Mouse (Mus musculus): ENCODE results near the gene 2010111I01Rik. TPM values are rescaled to one million over a fixed set of nuclear protein-coding genes. Genes with fewer than 3 reads are reported as not detected.

The 2010111I01Rik gene
- polyA plus RNA-seq, 1 experiment from 2014 or later: 30.5 TPM

GRCm38 (mm10) chr13:63146604-63147188 is 182.0 kb downstream of the 2010111I01Rik start:
- no peak overlapping the region for H3K27ac ChIP-seq (ENCODE audit: low read length)
- no peak overlapping the region for H3K9ac ChIP-seq (replicated peaks; ENCODE audit: low read depth, low read length)
- peak; percentile 75 for ATAC-seq
- H3K9me3 ChIP-seq (ENCODE audit: control insufficient read depth, low read length): no peaks in the 10 kb centered on the region
- no peak overlapping the region for H3K4me3 ChIP-seq (replicated peaks; ENCODE audit: low read length)
- H3K4me2 ChIP-seq (ENCODE audit: low read length): no peak overlapping the region
- WGBS: 5% methylated on average over 4 of the region's 4 CpGs
- H3K36me3 ChIP-seq (ENCODE audit: control insufficient read depth, insufficient read depth): no peaks in the 10 kb centered on the region
- no peaks in the 10 kb centered on the region for H3K27me3 ChIP-seq (replicated peaks; ENCODE audit: control insufficient read depth, insufficient read depth, low read length)
- peaks cover 8% of the 10 kb centered on the region for H3K4me1 ChIP-seq (replicated peaks; ENCODE audit: control insufficient read depth, insufficient read depth, low read length)

GRCm38 (mm10) chr13:63148157-63148556 is 183.5 kb downstream of the 2010111I01Rik start:
- ATAC-seq: no peak
- Histone ChIP-seq H3K4me2 (ENCODE audit: low read length) (no peak overlapping the region), H3K4me1 (replicated peaks; ENCODE audit: control insufficient read depth, insufficient read depth, low read length) (peaks cover 8% of the 10 kb centered on the region), H3K4me3 (replicated peaks; ENCODE audit: low read length) (no peak overlapping the region), H3K27me3 (replicated peaks; ENCODE audit: control insufficient read depth, insufficient read depth, low read length) (no peaks in the 10 kb centered on the region), H3K9ac (replicated peaks; ENCODE audit: low read depth, low read length) (no peak overlapping the region), H3K9me3 (ENCODE audit: control insufficient read depth, low read length) (no peaks in the 10 kb centered on the region), H3K27ac (ENCODE audit: low read length) (no peak overlapping the region), H3K36me3 (ENCODE audit: control insufficient read depth, insufficient read depth) (no peaks in the 10 kb centered on the region)
- 35% methylated on average over 1 of the region's 1 CpGs for WGBS

GRCm38 (mm10) chr13:63150470-63151020 is 185.9 kb downstream of the 2010111I01Rik start:
- H3K27ac ChIP-seq (ENCODE audit: low read length): no peak overlapping the region
- H3K36me3 ChIP-seq (ENCODE audit: control insufficient read depth, insufficient read depth): no peaks in the 10 kb centered on the region
- H3K27me3 ChIP-seq (replicated peaks; ENCODE audit: control insufficient read depth, insufficient read depth, low read length): no peaks in the 10 kb centered on the region
- H3K4me1 ChIP-seq (replicated peaks; ENCODE audit: control insufficient read depth, insufficient read depth, low read length): peaks cover 17% of the 10 kb centered on the region
- H3K4me2 ChIP-seq (ENCODE audit: low read length): no peak overlapping the region
- ATAC-seq: no peak
- H3K4me3 ChIP-seq (replicated peaks; ENCODE audit: low read length): no peak overlapping the region
- no peaks in the 10 kb centered on the region for H3K9me3 ChIP-seq (ENCODE audit: control insufficient read depth, low read length)
- 49% methylated on average over 2 of the region's 2 CpGs for WGBS
- H3K9ac ChIP-seq (replicated peaks; ENCODE audit: low read depth, low read length): no peak overlapping the region

GRCm38 (mm10) chr13:63151028-63151738 is 186.5 kb downstream of the 2010111I01Rik start:
- no peak for ATAC-seq
- H3K4me1 ChIP-seq (replicated peaks; ENCODE audit: control insufficient read depth, insufficient read depth, low read length): peaks cover 20% of the 10 kb centered on the region
- no peak overlapping the region for H3K27ac ChIP-seq (ENCODE audit: low read length)
- no peak overlapping the region for H3K4me3 ChIP-seq (replicated peaks; ENCODE audit: low read length)
- 89% methylated on average over 9 of the region's 9 CpGs for WGBS
- H3K9ac ChIP-seq (replicated peaks; ENCODE audit: low read depth, low read length): no peak overlapping the region
- no peak overlapping the region for H3K4me2 ChIP-seq (ENCODE audit: low read length)
- no peaks in the 10 kb centered on the region for H3K27me3 ChIP-seq (replicated peaks; ENCODE audit: control insufficient read depth, insufficient read depth, low read length)
- no peaks in the 10 kb centered on the region for H3K9me3 ChIP-seq (ENCODE audit: control insufficient read depth, low read length)
- no peaks in the 10 kb centered on the region for H3K36me3 ChIP-seq (ENCODE audit: control insufficient read depth, insufficient read depth)

GRCm38 (mm10) chr13:63152498-63152897 is 187.8 kb downstream of the 2010111I01Rik start:
- no peak overlapping the region for H3K4me3 ChIP-seq (replicated peaks; ENCODE audit: low read length)
- H3K27ac ChIP-seq (ENCODE audit: low read length): no peak overlapping the region
- H3K9ac ChIP-seq (replicated peaks; ENCODE audit: low read depth, low read length): no peak overlapping the region
- H3K36me3 ChIP-seq (ENCODE audit: control insufficient read depth, insufficient read depth): no peaks in the 10 kb centered on the region
- H3K9me3 ChIP-seq (ENCODE audit: control insufficient read depth, low read length): no peaks in the 10 kb centered on the region
- no peak for ATAC-seq
- no peak overlapping the region for H3K4me2 ChIP-seq (ENCODE audit: low read length)
- WGBS: 80% methylated on average over 3 of the region's 3 CpGs
- H3K27me3 ChIP-seq (replicated peaks; ENCODE audit: control insufficient read depth, insufficient read depth, low read length): no peaks in the 10 kb centered on the region
- peaks cover 20% of the 10 kb centered on the region for H3K4me1 ChIP-seq (replicated peaks; ENCODE audit: control insufficient read depth, insufficient read depth, low read length)

GRCm38 (mm10) chr13:63153397-63153796 is 188.7 kb downstream of the 2010111I01Rik start:
- Histone ChIP-seq H3K9me3 (ENCODE audit: control insufficient read depth, low read length) (no peaks in the 10 kb centered on the region), H3K4me2 (ENCODE audit: low read length) (no peak overlapping the region), H3K9ac (replicated peaks; ENCODE audit: low read depth, low read length) (no peak overlapping the region), H3K27ac (ENCODE audit: low read length) (no peak overlapping the region), H3K4me1 (replicated peaks; ENCODE audit: control insufficient read depth, insufficient read depth, low read length) (peaks cover 20% of the 10 kb centered on the region), H3K4me3 (replicated peaks; ENCODE audit: low read length) (no peak overlapping the region), H3K27me3 (replicated peaks; ENCODE audit: control insufficient read depth, insufficient read depth, low read length) (no peaks in the 10 kb centered on the region), H3K36me3 (ENCODE audit: control insufficient read depth, insufficient read depth) (no peaks in the 10 kb centered on the region)
- WGBS: 66% methylated on average over 2 of the region's 2 CpGs
- no peak for ATAC-seq

GRCm38 (mm10) chr13:63154851-63155571 is 190.3 kb downstream of the 2010111I01Rik start:
- Histone ChIP-seq H3K9me3 (ENCODE audit: control insufficient read depth, low read length) (no peaks in the 10 kb centered on the region), H3K4me3 (replicated peaks; ENCODE audit: low read length) (no peak overlapping the region), H3K9ac (replicated peaks; ENCODE audit: low read depth, low read length) (no peak overlapping the region), H3K27ac (ENCODE audit: low read length) (peak overlapping the region; percentile 46), H3K36me3 (ENCODE audit: control insufficient read depth, insufficient read depth) (no peaks in the 10 kb centered on the region), H3K4me1 (replicated peaks; ENCODE audit: control insufficient read depth, insufficient read depth, low read length) (peaks cover 20% of the 10 kb centered on the region), H3K27me3 (replicated peaks; ENCODE audit: control insufficient read depth, insufficient read depth, low read length) (no peaks in the 10 kb centered on the region), H3K4me2 (ENCODE audit: low read length) (no peak overlapping the region)
- ATAC-seq: peak; percentile 96
- 12% methylated on average over 7 of the region's 7 CpGs for WGBS

- WGBS: 65% methylated on average over 10 of the region's 10 CpGs
- Histone ChIP-seq H3K9me3 (ENCODE audit: control insufficient read depth, low read length) (no peaks in the 10 kb centered on the region), H3K27me3 (replicated peaks; ENCODE audit: control insufficient read depth, insufficient read depth, low read length) (no peaks in the 10 kb centered on the region), H3K4me1 (replicated peaks; ENCODE audit: control insufficient read depth, insufficient read depth, low read length) (peaks cover 20% of the 10 kb centered on the region), H3K36me3 (ENCODE audit: control insufficient read depth, insufficient read depth) (no peaks in the 10 kb centered on the region), H3K4me2 (ENCODE audit: low read length) (no peak overlapping the region), H3K9ac (replicated peaks; ENCODE audit: low read depth, low read length) (no peak overlapping the region), H3K27ac (ENCODE audit: low read length) (peak overlapping the region; percentile 37; the same call in 1 of the 2 replicates), H3K4me3 (replicated peaks; ENCODE audit: low read length) (no peak overlapping the region)
- ATAC-seq: no peak
Observed at GRCm38 (mm10) chr13:63156264-63156663, 191.6 kb downstream of the 2010111I01Rik start.
